16 mouse cellular contexts compared by ENCODE assay signal in the genomic region with DNA sequence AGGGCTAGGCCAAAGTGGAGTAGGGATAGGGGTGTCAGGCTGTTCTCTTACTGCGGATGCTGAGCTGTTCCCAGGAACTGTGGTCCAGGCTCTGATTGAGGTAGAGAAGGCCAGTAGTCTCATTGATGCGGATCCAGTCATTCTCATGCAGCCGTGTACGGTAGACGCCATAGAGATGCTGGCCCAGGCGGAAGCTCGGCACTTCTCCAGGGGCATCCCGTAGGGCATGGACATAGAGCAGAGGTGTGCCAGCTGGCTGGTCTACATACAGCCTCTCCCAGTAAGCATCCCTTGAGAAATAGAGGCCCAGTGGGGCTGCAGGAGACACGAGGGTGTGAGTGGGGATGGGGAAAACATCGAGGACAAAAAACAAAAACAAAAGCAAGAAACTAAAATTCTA. TPM values are rescaled to one million over a fixed set of nuclear protein-coding genes. Genes with fewer than 3 reads are reported as not detected.
DNase-seq lines count a peak whose midpoint lies in the region.
"Had no signal": no experiment of that assay in that cellular context is flagged by ENCODE, and none has a peak within 500 bp of the region (broad histone marks: within the 10 kb centered on the region; RNA-seq: fewer than 3 reads in every experiment).

No protein-coding gene starts in this region.

- DNase-seq in adrenal gland, adult 2 months = peak; percentile 14
- no peak for DNase-seq in adrenal gland, adult (ENCODE audit: inconsistent age in 2 of 2, low spot score in 1 of 2)
- DNase-seq in adrenal gland, postnatal 14 days = peak; percentile 29
- no peak for DNase-seq in adrenal gland, adult 18-20 months (ENCODE audit: low spot score in 2 of 2)
- DNase-seq in cerebellum, postnatal 10 days = peak; percentile 53 to 63
- no peak for DNase-seq in cerebellum, adult 11 months
- DNase-seq in cerebellum, postnatal 25 days = peak; percentile 22 to 50
- DNase-seq in cerebellum, adult 9-10 months = no peak
- DNase-seq: B cell, adult 2 months; cerebellum, adult 11-12 months; cerebellum, adult 2 months; cerebellum, adult 9-11 months; forebrain, postnatal 0 days; gastrocnemius, postnatal 10 days had no signal

RNA-seq across cellular contexts. Expression of a gene that starts 13.4 kb away (rescaled TPM):
- total RNA-seq in adrenal gland, adult 2 months (2021) = 1 to 10 TPM; 2.3 to 4.0 TPM
- 1.8 and 2.3 TPM in 2 replicates for polyA plus RNA-seq in adrenal gland, adult 2 months (2012; rRNA removed)
- total RNA-seq in adrenal gland, postnatal 14 days (2021) = 5.3 and 7.7 TPM in 2 replicates
- 1 to 10 TPM; 1.9 to 4.3 TPM for total RNA-seq in adrenal gland, adult 18-20 months (2021)
- total RNA-seq: CH12.LX had no signal
- polyA plus RNA-seq: G1E had no signal

RNA-seq across cellular contexts. Expression of a gene that starts 45.2 kb away (rescaled TPM):
- 10 to 100 TPM; 15.3 to 23.6 TPM for total RNA-seq in adrenal gland, adult 2 months (2021)
- polyA plus RNA-seq in adrenal gland, adult 2 months (2012; rRNA removed) = 0.86 and 0.95 TPM in 2 replicates
- total RNA-seq in adrenal gland, postnatal 14 days (2021) = 16.8 and 17.4 TPM in 2 replicates
- 10 to 100 TPM; 15.9 to 17.4 TPM for total RNA-seq in adrenal gland, adult 18-20 months (2021)

Comparison
In these comparisons a context has a peak if more than half of its experiments do, and no peak if none do; other contexts are left out.
1. DNase-seq: peak in adrenal gland, adult 2 months (single experiment), adrenal gland, postnatal 14 days (single experiment), cerebellum, postnatal 10 days (2 of 2) and cerebellum, postnatal 25 days (2 of 2); none in adrenal gland, adult (0 of 2), adrenal gland, adult 18-20 months (0 of 2), cerebellum, adult 11 months (single experiment) and cerebellum, adult 9-10 months (single experiment).